Mouse (Mus musculus) lung, postnatal 4 days (tissue): ENCODE data around the gene Cyth1.
A peak's percentile ranks its signal among the peaks of the same experiment; 100 is the strongest.

Source experiments
- DNase-seq, 2 experiments: peaks; one replicate each; pipeline ENCODE4 v3.0.0; 2021

Gene Cyth1

DNA sequence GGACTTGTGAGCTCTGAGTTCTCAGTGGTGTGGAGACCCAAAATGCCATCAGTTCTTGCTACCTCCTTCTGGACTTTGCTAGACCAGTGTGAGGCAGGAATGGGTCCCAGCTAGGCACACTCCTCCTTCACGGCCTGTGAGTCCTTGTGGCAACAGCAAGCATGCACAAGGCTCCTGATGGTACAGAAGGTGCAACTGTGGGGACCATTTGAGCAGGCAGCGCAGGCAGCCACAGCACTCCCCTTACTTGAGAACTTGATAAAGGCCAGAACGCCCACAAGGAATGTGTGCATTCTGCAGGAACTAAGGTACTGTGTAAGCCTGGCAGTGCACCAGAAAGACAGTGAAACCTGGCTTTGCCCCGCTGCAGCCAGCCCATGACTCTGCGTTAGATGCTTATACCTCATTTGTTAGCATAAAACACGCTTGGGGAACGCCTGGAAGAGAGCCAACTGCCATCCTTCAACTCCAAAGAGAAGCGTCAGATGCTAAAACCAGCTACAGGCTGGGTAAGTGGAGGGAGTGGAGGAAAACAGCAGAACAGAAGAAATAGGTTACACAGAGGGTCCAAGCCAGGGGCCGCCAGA, 98.2 kb downstream of the Cyth1 start:
- peak in 1 of 2 experiments; percentile 38 for DNase-seq

- no peak for DNase-seq
These were observed 100.3 kb downstream of the Cyth1 start for GRCm38 (mm10) chr11:118147877-118148637.

- no peak for DNase-seq
These were observed 101.9 kb downstream of the Cyth1 start for GRCm38 (mm10) chr11:118146446-118146845.

DNA sequence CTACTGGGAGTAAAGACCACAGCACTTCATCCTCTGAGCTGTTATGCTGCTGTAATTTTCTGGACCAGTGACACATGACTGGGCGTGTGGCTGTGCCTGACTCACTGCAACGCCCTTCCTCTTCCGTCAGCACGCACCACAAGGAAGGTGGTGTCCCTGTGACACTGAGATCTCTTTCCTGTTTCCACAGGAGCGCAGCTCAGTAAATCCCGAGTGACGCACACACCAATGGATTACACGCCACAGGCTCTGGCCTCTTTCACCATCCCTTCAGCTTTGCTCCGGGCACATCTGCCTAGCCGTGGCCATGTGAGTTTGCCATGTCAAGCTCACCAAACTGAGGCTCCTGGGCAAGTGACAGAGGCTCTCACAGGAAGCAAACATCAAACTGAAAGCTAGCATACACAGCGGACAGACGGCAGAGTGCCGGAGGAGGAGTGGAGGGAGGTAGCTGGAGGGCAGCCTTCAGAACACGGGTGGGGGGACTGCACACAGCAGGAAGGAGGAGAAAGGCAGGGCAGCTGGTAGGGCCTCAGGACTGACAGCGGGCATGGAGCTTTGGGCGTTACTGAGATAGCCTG, 102.5 kb downstream of the Cyth1 start:
- peak; percentile 82 for DNase-seq

- no peak for DNase-seq
These were observed 103.3 kb downstream of the Cyth1 start for GRCm38 (mm10) chr11:118145092-118145491.

DNA sequence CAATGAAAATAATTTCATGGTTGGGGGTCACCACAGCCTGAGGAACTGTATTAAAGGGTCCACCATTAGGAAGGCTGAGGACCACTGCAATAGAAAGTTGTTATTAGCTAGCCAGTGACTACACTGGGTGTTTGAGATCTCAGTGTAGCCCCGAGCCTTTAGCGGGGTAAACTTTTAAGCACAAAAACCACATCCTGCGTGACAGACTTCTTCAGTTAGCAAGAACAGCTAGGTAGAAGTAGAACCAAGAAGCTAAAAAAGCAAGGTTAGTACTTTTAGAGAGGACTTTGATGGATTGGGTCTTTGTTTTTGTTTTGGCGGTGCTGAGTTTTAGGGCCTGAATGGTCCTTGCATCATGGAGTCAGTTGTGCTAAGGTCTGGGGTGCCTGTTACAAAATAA, 104.7 kb downstream of the Cyth1 start:
- DNase-seq = no peak

DNA sequence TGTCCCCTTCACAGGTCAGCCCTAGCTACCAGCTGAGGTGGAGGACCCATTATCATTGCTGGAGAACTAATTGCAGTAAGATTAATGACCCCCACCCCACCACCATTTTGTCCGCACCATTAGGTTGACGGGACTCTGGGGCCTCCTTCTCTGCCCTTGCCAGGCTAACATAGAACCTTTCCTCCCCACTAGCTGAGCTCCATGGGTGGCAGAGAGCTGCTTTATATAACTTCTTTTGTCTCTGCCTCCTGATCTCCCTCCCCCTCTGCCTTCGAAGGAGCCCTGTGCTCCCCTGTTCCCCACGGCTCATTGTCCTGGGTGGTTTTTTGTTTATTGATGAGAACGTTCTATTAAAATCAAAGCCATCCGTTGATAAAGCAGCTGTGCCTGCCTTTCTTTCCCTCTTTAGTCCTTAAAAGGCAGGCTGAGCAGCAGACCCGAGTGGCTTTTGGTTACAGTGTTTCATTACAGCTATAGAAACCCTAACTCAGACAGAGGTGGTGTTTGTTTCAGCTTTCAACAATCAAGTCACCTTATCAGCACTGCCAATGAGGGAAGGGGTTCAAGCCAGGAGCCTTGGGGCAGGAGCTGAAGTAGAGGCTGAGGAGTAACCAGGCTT, 105.7 kb downstream of the Cyth1 start:
- no peak for DNase-seq

- DNase-seq = no peak
These were observed 107.4 kb downstream of the Cyth1 start for GRCm38 (mm10) chr11:118140771-118141565.

DNA sequence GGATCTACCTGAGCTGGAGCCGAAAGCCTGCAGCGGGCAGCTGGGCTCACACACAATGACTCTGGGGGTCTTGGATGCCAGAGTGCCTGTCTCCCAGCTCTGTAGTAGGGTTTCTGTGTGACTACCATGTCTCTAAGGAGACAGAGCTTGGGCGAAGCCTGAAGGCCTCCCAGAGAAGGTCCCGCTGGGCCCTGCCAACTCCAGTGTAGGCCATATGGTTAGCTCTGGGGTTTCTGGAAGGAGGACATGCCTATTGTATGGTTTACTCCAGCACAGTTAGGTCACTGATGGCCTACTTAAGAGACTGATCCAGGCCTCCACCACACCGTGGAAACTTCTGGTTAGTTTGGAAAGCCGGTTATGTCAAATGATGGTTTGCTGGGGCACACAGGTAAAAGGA, 110.0 kb downstream of the Cyth1 start:
- DNase-seq = no peak

GRCm38 (mm10) chr11:118136172-118136632, 112.2 kb downstream of the Cyth1 start:
- no peak for DNase-seq

- DNase-seq = peak; percentile 33 to 52
These were observed 113.1 kb downstream of the Cyth1 start for GRCm38 (mm10) chr11:118135271-118135670.

DNA sequence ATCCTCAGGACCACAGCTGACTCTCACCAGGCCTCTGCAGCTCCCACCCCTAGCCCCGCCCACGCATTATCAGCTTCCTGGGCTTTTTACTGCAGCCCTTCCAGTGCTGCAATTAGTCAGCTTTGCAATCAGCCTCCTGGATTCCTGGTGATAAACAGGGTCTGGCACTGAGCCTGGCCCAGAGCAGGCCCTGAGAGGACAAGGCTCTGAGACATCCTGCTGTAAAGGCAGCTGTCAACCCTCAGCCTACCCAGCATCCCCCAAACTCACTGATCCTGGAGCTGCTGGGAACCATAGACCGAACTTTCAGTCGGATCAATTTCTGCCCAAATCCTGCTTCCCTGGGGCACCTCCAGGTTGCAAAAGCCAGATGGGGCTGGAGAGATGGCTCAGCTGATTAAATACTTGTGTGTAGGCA, 114.6 kb downstream of the Cyth1 start:
- DNase-seq = peak in 1 of 2 experiments; percentile 34

GRCm38 (mm10) chr11:118133133-118133751, 115.2 kb downstream of the Cyth1 start:
- no peak for DNase-seq

DNA sequence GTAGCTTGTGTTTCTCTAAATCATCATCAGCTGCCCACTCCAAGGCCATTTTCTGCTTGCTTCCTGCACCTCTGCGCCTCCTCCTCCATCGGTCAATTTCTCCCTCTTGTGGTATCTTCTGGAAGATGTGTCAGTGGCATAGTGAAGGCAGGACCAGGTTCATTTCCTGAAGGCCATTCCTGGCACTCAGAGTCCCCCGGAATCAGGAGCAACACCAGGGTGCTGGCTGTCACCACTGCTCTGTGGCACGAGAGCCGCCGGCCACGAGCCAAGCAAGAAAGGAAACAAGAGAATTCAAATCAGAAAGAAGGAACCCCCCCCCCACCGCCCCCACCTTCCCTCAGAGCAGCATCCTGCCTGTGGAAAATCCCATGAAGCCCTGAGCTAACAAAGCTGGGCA, 116.3 kb downstream of the Cyth1 start:
- peak in 1 of 2 experiments; percentile 46 for DNase-seq

DNA sequence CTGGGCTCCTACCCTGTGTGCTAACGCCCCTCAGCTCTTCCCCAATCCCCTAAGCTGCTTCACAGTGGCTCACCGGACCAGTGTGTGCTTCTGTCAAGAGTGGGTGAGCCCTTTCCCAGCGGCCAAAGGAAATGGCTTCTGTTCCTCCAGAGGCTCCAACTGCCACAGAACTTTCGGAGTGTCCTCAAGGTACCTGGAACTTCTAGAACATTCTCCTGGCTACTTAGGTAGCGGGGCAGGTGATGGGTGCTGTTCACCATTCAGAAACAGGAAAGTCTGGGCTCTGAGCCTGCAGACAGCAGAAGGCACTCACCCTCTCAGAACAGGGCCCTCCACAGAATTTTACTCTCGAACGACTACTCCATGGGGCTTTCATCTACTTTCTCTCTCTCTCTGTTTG, 117.9 kb downstream of the Cyth1 start, which contains the start of gene Dnah17:
Gene Dnah17 (minus strand): TSS at position 101 of the 400 bp plus-strand sequence.
- DNase-seq = no peak

GRCm38 (mm10) chr11:118129812-118130211, 118.6 kb downstream of the Cyth1 start:
- DNase-seq = no peak

GRCm38 (mm10) chr11:118121592-118121991, 126.8 kb downstream of the Cyth1 start:
- DNase-seq = no peak

- DNase-seq = no peak
These were observed 129.6 kb downstream of the Cyth1 start for GRCm38 (mm10) chr11:118118777-118119176.

- no peak for DNase-seq
These were observed 133.7 kb downstream of the Cyth1 start for GRCm38 (mm10) chr11:118114581-118115110.

DNA sequence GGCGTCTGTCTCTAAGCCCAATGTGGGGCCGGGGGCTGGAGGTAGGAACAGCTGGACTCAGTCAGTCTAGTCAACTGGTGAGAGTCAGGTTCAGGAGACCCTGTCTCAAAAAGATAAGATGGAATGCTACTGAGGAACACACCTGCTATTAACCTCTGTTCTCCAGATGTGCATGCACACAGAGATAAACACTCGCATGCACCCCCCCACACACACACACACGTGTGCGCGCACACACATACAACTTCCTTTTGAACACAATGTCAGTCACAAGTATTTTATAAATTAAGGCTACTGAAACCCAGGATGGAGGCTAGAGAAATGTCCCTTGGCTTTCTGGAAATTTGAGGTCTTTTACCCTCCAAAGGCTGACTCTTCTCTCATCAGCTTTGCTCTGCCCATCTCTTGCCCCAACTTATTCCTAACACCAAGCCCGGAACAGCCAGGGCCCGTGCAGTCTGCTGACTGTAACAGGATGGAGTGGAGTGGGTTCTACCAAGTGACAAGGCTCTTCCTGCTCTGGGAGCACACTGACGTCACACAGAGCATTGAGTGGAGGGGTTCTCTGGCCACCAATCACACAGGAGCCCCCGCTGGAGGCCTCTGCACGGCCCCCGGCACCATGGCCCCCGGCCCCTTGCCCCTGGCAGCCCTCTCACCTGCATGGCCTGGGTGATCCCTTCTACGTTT, 134.7 kb downstream of the Cyth1 start:
- DNase-seq = no peak

DNA sequence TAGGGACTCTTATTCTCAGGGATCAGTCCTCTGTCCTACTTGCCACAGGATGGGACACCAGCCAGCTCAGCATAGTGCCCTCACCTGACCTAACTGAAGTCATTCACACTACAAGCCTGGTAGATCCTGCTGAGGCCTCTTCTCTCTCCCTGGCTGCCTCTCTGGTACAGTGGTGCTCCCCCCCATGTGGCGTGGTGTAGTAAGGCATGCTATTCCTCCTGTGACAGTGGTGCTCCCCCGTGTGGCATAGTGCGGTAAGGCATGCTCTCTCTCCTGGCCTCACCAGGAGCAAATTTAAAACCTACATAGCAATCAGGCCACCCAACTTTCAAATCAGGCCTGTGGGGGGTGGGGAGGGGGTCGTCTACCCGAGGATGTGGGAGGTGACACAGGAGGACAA, 144.4 kb downstream of the Cyth1 start:
- DNase-seq = peak; percentile 78 to 89
